Mouse (Mus musculus) liver, embryonic 11.5 days (tissue): ENCODE data around the gene Ctxn1. TPM values are rescaled to one million over a fixed set of nuclear protein-coding genes. Genes with fewer than 3 reads are reported as not detected.
A peak's percentile ranks its signal among the peaks of the same experiment; 100 is the strongest.

Experiments used
- ATAC-seq: fragments of 200-750 bp; cut with Nextera tagmentation; replicated peaks from 2 replicates; pipeline ENCODE4 v1.8.0; 2017; ENCODE audit warnings: moderate number of reproducible peaks, mild to moderate bottlenecking, moderate TSS enrichment, moderate library complexity; ENCODE audit not compliant: low FRiP score
- DNase-seq: peaks from one replicate; pipeline ENCODE4 v3.0.0-alpha.2; 2017; ENCODE audit warnings: low spot score
- H3K27ac ChIP-seq: fragments of 300-500 bp; sonication (generic); 2 replicates; pipeline ENCODE4 v1.5.1; 2014; ENCODE audit warnings: mild to moderate bottlenecking, low read depth, low read length, control low read depth
- H3K27me3 ChIP-seq: fragments of 300-500 bp; sonication (generic); replicated peaks from 2 replicates; pipeline ENCODE4 v1.6.1; 2014; ENCODE audit warnings: low read length, mixed read lengths; ENCODE audit not compliant: control insufficient read depth, insufficient read depth
- H3K36me3 ChIP-seq: fragments of 300-500 bp; sonication (generic); 2 replicates; pipeline ENCODE4 v1.6.1; 2014; ENCODE audit warnings: mild to moderate bottlenecking, low read length, moderate library complexity, mixed read lengths; ENCODE audit not compliant: control insufficient read depth, insufficient read depth
- H3K4me1 ChIP-seq: fragments of 300-500 bp; sonication (generic); replicated peaks from 2 replicates; pipeline ENCODE4 v1.6.1; 2014; ENCODE audit warnings: low read length, mixed read lengths; ENCODE audit not compliant: control insufficient read depth, insufficient read depth
- H3K4me2 ChIP-seq: fragments of 300-500 bp; sonication (generic); 2 replicates; pipeline ENCODE4 v1.6.1; 2014; ENCODE audit warnings: mild to moderate bottlenecking, control low read depth, moderate library complexity
- H3K4me3 ChIP-seq: fragments of 300-500 bp; sonication (generic); 2 replicates; pipeline ENCODE4 v1.5.1; 2014; ENCODE audit warnings: low read depth, low read length, control low read depth
- H3K9ac ChIP-seq: fragments of 300-500 bp; sonication (generic); 2 replicates; pipeline ENCODE4 v1.6.1; 2014; ENCODE audit warnings: low read depth, low read length, control low read depth
- H3K9me3 ChIP-seq: fragments of 300-500 bp; sonication (generic); 2 replicates; pipeline ENCODE4 v1.6.1; 2016; ENCODE audit warnings: low read length, inconsistent platforms, mixed read lengths; ENCODE audit not compliant: control insufficient read depth
- WGBS: fragments of 180-500 bp; shearing (Covaris S2); extraction: QIAGEN DNeasy Blood & Tissue Kit; methylation state at CpG from one replicate; pipeline ENCODE4 v1.1.7; 2014; 5-methylcytosine and 5-hydroxymethylcytosine counted together
- polyA plus RNA-seq: library from polyadenylated mRNA; unstranded; fragments of >200 nt; fragmentation: Nextera tagmentation; extraction: Ambion mirVana; gene quantifications from 2 replicates; pipeline ENCODE4 v1.2.1, GENCODE M21; 2014

Ctxn1 gene
- polyA plus RNA-seq, 1 experiment from 2014 or later = 23.2 TPM

DNA sequence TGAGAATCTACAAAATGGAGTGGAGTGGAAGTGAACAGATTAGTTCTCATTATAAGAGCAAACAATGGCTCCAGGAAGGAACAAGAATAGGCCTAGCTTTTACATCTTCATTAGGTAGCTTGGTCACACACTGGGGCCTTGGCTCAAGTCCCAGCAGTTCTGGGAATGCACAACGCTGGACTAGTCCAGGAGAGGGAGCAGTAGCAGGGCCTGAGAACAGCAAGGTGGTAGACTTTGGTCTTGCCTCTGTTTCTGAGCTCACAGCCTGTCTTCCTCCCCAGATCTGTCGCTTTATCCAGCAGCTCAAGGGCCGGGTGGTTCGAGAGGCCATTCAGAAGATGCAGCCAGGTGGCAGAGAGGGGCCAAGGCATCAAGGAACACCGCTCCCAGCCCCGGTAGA, 5.1 kb downstream of the Ctxn1 start:
- no peak for ATAC-seq
- no peaks in the 10 kb centered on the region for H3K9me3 ChIP-seq
- peaks cover 34% of the 10 kb centered on the region for H3K4me1 ChIP-seq
- no peak for DNase-seq
- WGBS = 70% methylated on average over 6 of the region's 6 CpGs
- peak overlapping the region; percentile 92 for H3K4me2 ChIP-seq
- no peaks in the 10 kb centered on the region for H3K27me3 ChIP-seq
- peaks cover 14% of the 10 kb centered on the region for H3K36me3 ChIP-seq
- H3K27ac ChIP-seq = peak overlapping the region; percentile 13; the same call in 1 of the 2 replicates
- peak overlapping the region; percentile 85 for H3K4me3 ChIP-seq
- H3K9ac ChIP-seq = no peak overlapping the region

DNA sequence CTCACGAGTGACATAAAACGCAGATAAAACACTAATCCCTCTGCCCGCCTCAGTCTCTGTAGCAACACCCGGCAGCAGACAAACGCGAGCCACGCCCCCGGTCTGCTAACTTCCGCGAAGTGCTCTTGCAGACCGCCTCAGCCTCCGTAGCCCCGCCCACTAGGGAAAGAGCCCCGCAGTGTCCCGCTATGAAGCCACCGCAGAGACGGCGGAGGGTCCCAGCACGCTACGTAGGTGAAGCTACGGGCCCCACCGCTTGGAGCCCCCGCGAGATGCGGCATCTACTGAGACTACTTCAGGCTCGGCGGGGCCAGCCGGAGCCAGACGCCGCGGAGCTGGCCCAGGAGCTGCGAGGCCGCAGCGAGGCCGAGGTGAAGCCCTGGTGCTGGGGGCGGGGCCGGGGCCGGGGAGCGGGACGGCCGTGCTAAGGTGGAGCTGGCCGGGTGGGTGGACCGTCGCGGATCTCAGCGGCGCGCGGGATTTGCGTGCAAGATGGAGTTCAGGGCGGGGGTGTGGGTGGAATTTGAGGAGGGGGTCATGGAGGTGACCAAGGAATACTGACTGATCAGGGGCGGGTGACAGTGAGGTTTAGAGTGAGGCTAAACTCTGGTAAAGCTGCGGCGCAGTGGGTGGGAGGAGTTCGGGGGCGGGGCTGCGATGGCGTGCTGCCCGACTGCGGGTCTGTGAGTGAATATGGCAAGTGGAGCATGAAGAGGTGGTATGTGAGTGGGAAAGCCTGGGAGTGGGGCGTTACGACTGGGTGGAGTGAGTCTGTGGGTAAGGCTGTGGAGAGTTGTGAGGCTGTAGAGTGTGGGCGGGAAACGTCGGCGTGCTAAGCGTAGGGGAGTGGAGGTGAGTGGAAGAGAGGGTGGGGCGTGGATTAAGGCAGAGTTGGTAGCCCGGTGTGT, 5.9 kb downstream of the Ctxn1 start, which contains the start of gene Snapc2:
Gene Snapc2 (plus strand): TSS at position 147 of the 908 bp plus-strand sequence.
- peak within 1 kb of the TSS; percentile 92 for H3K4me2 ChIP-seq
- no peaks in the 10 kb centered on the region for H3K9me3 ChIP-seq
- peaks cover 14% of the 10 kb centered on the region for H3K36me3 ChIP-seq
- H3K9ac ChIP-seq = peak within 1 kb of the TSS; percentile 90
- ATAC-seq = peak; percentile 91
- DNase-seq = peak; percentile 94
- WGBS = under 1% methylated on average over 69 of the region's 69 CpGs
- H3K27ac ChIP-seq = peak within 1 kb of the TSS; percentile 78
- peak within 1 kb of the TSS; percentile 85 for H3K4me3 ChIP-seq
- H3K4me1 ChIP-seq = peaks cover 32% of the 10 kb centered on the region
- no peaks in the 10 kb centered on the region for H3K27me3 ChIP-seq

DNA sequence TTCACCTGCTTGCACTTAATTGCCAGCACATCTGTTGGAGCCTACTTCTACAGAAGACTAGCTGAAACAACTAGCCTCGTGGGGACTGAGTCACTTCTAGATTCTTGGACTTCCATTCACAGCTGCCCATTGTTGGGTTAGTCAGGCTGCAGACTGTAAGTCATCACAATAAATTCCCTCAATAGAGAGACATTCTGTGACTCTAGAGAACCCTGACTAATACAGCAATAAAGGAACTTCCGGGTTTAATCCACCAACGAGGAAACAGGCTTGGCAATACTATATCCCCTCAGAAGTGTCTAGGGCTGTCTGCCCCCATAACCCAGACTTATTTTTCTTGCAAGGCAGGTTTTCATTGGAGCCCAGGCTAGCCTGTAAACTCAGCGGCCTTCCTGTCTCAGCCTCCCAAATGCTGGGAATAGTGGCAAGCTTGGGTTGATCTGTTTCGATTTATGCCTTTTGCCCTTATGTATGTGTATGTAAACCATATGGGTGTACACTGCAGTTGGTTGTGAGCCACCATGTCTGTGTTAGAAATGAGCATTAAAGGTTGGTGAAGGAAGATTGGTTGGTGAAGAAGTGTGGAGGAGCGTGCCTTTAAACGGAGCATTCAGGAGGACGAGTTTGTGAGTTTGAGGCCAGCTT, 6.8 kb downstream of the Ctxn1 start:
- DNase-seq (no peak), ATAC-seq (no peak)
- Histone ChIP-seq H3K4me1 (peaks cover 28% of the 10 kb centered on the region), H3K9me3 (no peaks in the 10 kb centered on the region), H3K4me3 (peak overlapping the region; percentile 85), H3K27ac (peak overlapping the region; percentile 78), H3K9ac (peak overlapping the region; percentile 90), H3K27me3 (no peaks in the 10 kb centered on the region), H3K4me2 (peak overlapping the region; percentile 92), H3K36me3 (peaks cover 17% of the 10 kb centered on the region)
- WGBS = 40% methylated on average over 8 of the region's 8 CpGs

DNA sequence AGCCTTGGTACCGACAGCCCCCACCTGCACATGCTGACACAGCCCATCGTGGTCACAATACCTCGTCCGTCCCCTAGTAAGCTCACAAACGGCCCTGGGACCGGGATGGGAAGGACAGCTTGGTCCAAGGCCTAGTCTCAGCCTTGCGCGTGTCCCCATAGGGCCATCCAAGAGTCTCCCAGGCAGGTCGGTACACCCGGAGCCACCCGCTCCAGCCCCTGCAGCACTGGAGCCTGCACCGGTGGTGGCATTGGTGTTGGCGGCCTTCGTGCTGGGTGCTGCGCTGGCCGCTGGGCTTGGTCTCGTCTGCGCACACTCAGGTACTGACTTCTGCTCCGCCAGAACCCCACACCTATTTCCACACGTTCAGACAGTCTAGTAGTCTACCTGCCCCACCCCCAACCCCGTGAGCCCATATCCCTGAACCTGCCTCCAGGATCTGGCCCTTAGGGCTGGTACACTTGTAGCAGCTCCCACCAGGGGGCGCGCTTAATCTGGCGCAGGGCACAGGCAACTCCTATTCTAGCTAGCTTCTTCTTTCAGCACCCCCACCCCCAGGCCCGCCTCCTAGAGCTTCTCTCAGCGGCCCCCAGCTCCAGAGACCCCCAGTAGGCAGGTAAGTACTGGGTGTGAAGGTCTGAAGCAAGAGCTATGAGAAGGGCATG, 8.6 kb downstream of the Ctxn1 start:
- 35% methylated on average over 26 of the region's 26 CpGs for WGBS
- ATAC-seq (peak; percentile 40), DNase-seq (peak; percentile 84)
- H3K27ac ChIP-seq = no peak overlapping the region
- peaks cover 18% of the 10 kb centered on the region for H3K36me3 ChIP-seq
- H3K4me2 ChIP-seq = no peak overlapping the region
- no peaks in the 10 kb centered on the region for H3K9me3 ChIP-seq
- H3K4me1 ChIP-seq = peaks cover 28% of the 10 kb centered on the region
- no peaks in the 10 kb centered on the region for H3K27me3 ChIP-seq
- H3K4me3 ChIP-seq = no peak overlapping the region
- no peak overlapping the region for H3K9ac ChIP-seq

DNA sequence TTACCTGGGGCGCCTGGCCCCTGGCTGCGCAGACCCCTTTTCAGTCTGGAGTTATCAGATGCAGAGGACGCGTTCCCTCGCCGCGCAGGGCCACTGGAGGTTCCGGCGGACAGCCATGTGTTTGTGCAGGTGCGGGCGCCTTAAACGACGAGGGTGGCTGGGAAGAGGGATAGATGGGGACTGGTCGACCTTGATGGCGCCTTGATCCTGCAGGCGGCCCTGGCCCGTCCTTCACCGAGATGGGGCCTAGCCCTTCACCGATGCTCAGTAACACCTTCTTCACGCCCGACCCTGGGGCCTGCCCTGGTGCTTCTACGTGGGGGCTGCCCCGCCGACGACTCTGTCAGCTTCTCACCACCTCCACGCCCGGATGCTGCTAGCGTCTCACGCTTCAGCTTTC, 9.9 kb downstream of the Ctxn1 start:
- Histone ChIP-seq H3K9ac (no peak overlapping the region), H3K4me3 (no peak overlapping the region)

DNA sequence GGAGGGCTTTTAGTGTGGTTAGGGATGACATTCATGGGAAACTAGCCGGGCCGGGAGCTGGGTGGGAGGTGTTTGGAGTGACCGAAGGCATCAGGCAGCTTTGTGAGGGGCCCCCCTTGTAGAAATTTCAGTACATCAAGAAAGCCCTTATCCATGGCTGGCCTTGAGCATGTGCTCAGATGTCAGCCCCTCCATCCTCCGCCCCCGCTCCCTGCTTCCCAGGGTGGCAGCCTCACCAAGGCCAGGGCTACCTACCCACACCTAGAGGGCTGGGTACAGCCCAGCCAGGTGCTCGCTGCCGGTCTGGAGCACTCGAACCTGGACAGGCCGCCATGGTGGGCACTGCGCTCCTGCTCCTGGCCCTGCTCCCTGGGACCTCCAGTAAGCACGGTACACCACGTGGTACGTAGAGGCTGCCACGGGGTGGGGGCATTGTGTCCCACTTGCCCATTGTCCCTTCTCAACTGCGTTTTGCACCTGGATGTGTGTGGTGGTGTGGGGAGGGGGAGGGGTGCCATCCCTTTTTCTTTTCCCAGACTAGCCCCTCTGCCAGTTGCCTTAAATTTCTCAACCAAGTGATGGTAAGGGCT, 11.0 kb downstream of the Ctxn1 start, which contains the start of gene Tgfbr3l:
Gene Tgfbr3l (plus strand): TSS at position 264 of the 590 bp plus-strand sequence.
- no peak within 1 kb of the TSS for H3K4me2 ChIP-seq
- H3K4me3 ChIP-seq = no peak within 1 kb of the TSS
- no peak for DNase-seq

More for the DNA sequence above, 9.9 kb downstream of the Ctxn1 start:
- Histone ChIP-seq H3K9me3 (no peaks in the 10 kb centered on the region), H3K27me3 (no peaks in the 10 kb centered on the region), H3K36me3 (peaks cover 28% of the 10 kb centered on the region), H3K4me1 (peaks cover 27% of the 10 kb centered on the region), H3K27ac (no peak overlapping the region), H3K4me2 (no peak overlapping the region)
- no peak for DNase-seq
- no peak for ATAC-seq
- WGBS = 39% methylated on average over 29 of the region's 29 CpGs

DNA sequence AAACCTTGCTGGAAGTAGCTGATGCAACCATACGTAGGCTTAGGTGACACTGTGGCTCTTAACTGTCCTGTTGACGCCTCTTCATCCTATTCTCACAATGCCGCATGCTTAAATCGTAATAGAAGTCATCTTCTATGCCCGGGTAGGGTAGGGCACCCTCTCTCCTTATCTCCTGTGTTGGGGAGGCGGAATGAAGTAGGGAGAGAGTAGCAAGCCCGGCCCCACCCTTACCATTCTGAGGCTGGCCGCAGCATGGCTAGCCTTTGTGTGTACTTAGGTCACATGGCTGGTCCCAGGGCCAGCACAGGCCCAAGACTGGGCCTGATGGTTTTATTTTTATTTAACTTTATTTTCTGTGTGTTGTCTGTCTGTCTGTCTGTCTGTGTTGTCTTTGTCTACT, 11.8 kb downstream of the Ctxn1 start:
- Histone ChIP-seq H3K36me3 (peaks cover 38% of the 10 kb centered on the region), H3K4me3 (no peak overlapping the region), H3K27me3 (no peaks in the 10 kb centered on the region), H3K4me2 (no peak overlapping the region), H3K4me1 (peaks cover 18% of the 10 kb centered on the region), H3K9ac (no peak overlapping the region), H3K9me3 (no peaks in the 10 kb centered on the region), H3K27ac (no peak overlapping the region)
- ATAC-seq (no peak), DNase-seq (no peak)
- 82% methylated on average over 8 of the region's 8 CpGs for WGBS

More for the DNA sequence above, 11.0 kb downstream of the Ctxn1 start, which contains the start of gene Tgfbr3l:
- Histone ChIP-seq H3K4me1 (peaks cover 20% of the 10 kb centered on the region), H3K9ac (no peak within 1 kb of the TSS), H3K27me3 (no peaks in the 10 kb centered on the region), H3K27ac (no peak within 1 kb of the TSS), H3K9me3 (no peaks in the 10 kb centered on the region), H3K36me3 (peaks cover 38% of the 10 kb centered on the region)
- 78% methylated on average over 15 of the region's 15 CpGs for WGBS
- ATAC-seq = no peak

DNA sequence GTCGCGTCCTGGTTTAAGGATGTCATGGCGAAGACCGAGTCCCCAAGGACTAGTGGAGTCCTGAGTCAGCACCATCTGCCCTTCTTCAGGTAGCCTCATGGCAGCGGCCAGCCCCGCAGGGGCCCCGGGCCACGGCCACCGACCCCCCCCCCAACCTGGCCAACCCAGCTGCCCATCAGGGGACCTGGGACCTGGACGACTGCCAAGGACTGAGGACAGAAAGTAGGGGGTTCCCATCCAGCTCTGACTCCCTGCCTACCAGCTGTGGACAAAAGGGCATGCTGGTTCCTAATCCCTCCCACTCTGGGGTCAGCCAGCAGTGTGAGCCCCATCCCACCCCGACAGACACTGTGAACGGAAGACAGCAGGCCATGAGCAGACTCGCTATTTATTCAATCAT, 13.3 kb downstream of the Ctxn1 start:
- Histone ChIP-seq H3K9ac (no peak overlapping the region), H3K36me3 (peaks cover 40% of the 10 kb centered on the region)
- WGBS = 87% methylated on average over 13 of the region's 13 CpGs

More for the DNA sequence above, 13.3 kb downstream of the Ctxn1 start:
- DNase-seq (no peak), ATAC-seq (no peak)
- no peak overlapping the region for H3K4me3 ChIP-seq
- no peaks in the 10 kb centered on the region for H3K9me3 ChIP-seq
- no peaks in the 10 kb centered on the region for H3K27me3 ChIP-seq
- H3K27ac ChIP-seq = no peak overlapping the region
- no peak overlapping the region for H3K4me2 ChIP-seq
- peaks cover 21% of the 10 kb centered on the region for H3K4me1 ChIP-seq
